Mouse (Mus musculus) layer of hippocampus, adult 2 months (tissue): ENCODE measurements around the gene Plppr2. TPM values are rescaled to one million over a fixed set of nuclear protein-coding genes. Genes with fewer than 3 reads are reported as not detected.
A peak's percentile ranks its signal among the peaks of the same experiment; 100 is the strongest.

Source experiments
- DNase-seq, 2 experiments: peaks; one replicate each; pipeline ENCODE4 v3.0.0; 2022; ENCODE audit warnings: low spot score in 2 of 2
- H3K27ac ChIP-seq: fragments of 200-600 bp; 2 replicates; pipeline ENCODE4 v1.8.1; 2022
- H3K4me3 ChIP-seq: fragments of 200-600 bp; 2 replicates; pipeline ENCODE4 v1.8.1; 2022; ENCODE audit warnings: mild to moderate bottlenecking
- CTCF ChIP-seq: fragments of 200-600 bp; conservative IDR thresholded peaks from 2 replicates; pipeline ENCODE4 v1.8.1; 2022; ENCODE audit warnings: antibody characterized with exemption, mild to moderate bottlenecking, moderate library complexity
- long read RNA-seq, 2 experiments: library from polyadenylated mRNA; stranded (forward); transcript quantifications; one replicate each; pipeline ENCODE4 v2.0.0; 2021; ENCODE audit warnings: borderline mapping rate in 2 of 2
- total RNA-seq, 2 experiments: library from RNA; stranded (reverse); gene quantifications; 2 replicates each; pipeline ENCODE4 v1.2.3; 2021

The Plppr2 gene
- total RNA-seq: 100 to 1,000 TPM; 297 to 300 TPM
- long read RNA-seq, experiment 1, transcript Plppr2-201 (10 exons, 2,626 nt): major isoform, 98 of 152 reads
- long read RNA-seq, experiment 1, partial matches to known transcripts: 52 of 152 reads
- long read RNA-seq, experiment 1, other reads (novel, unspliced or antisense): 1 of 152 reads
- long read RNA-seq, experiment 2, transcript Plppr2-201 (10 exons, 2,626 nt): major isoform, 139 of 198 reads
- long read RNA-seq, experiment 2, partial matches to known transcripts: 57 of 198 reads
- long read RNA-seq, experiment 2, other reads (novel, unspliced or antisense): 2 of 198 reads

DNA sequence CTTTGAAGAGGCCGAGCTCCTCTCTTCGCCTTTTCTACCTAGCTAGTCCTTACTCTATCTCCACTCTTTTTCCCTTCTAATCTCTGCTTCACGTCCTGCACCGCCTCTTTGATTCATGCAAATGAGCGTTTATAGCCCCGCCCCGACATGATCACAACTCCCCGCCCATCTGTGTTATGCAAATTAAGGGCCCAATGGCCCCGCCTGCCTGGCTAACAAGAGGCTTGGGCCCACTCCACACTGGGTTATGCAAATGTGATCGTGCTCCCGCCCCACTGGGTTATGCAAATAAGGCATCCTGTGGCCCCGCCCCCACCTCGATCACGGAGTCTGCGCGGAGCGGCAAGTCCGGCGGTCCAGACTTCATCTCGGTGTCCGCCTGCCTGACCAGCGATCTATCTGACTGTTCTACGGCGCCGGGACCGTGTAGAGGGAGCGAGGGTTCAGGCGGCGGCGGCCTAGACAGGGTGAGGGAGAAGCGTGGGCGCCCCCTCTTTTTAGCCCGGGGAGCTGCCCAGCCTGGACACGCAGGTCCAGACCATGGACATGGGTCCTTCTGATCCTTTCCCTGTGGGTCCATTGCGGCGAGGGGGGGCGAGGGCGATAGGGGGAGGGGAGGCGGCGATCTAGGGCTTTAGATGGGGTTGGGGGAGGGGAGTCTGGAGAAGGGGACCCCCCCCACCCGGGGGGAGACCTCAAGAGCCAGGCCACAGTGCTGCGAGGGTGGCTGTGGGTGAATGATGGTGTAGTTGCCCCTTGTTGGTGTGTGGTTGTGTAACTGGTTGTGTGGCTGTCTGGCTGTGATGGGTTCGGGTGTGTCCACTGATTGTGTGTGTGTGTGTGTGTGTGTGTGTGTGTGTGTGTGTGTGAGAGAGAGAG, at the start of gene Plppr2:
Plppr2 (plus strand) TSS at position 342 of the 879 bp plus-strand sequence.
- Histone ChIP-seq H3K4me3 (peak within 1 kb of the TSS; percentile 86), H3K27ac (peak within 1 kb of the TSS; percentile 97)
- peak; percentile 97 to 98 for DNase-seq
- TF ChIP-seq CTCF: no peak

DNA sequence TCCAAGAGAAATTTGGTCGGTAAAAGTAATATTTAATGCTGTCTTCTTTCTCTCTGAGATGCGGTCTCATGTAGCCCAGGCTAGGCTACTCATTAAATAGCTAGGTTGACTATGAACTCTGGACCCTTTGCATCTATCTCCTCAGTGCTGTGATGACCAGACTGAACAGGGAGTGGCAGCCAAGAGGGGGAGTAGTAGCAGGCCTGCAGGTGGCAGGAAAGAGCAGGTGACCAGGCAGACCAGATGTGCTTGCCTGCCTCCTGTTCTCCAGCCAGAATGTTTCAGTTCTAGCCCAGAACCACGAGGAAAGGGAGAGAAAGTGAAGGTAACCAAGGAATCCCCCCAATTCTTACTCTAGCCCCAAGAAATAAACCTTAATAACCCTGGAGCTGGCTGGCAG, 47.6 kb upstream of the Plppr2 start:
- no peak overlapping the region for H3K27ac ChIP-seq
- 0 out of 2 replicates have a peak, but pooled peaks have one; percentile 11 for TF ChIP-seq CTCF
- H3K4me3 ChIP-seq: no peak overlapping the region
- DNase-seq: no peak

DNA sequence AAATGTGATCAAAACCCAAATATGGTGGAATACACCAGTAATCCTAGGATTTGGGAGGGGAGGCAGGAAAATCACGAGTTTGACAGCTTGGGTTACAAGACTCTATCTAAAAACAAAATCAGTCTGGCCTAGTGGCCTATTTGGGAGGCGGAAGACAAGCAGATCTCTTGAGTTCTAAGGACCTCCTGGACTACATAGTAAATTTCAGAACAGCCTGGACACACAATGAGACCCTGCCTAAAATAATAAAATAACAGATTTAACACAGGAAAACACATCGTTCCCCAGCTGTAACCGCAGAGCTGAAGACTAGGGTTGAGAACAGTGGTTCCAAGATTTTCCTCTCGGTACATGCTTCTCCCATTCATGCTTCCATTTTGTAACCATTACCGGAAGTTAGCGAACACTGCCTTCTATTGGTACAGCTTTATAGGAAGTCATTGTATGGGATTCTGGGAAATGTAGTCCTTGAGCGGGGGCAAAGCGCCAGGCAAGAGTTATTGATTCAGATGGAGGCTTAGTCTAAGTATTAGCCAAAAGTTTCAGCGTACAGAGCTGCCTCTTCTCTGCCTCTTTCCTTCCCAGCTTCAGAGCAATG, 35.5 kb upstream of the Plppr2 start:
- TF ChIP-seq CTCF: peak; percentile 75
- H3K4me3 ChIP-seq: peak overlapping the region; percentile 51
- peak overlapping the region; percentile 83 for H3K27ac ChIP-seq
- peak; percentile 74 to 84 for DNase-seq

DNA sequence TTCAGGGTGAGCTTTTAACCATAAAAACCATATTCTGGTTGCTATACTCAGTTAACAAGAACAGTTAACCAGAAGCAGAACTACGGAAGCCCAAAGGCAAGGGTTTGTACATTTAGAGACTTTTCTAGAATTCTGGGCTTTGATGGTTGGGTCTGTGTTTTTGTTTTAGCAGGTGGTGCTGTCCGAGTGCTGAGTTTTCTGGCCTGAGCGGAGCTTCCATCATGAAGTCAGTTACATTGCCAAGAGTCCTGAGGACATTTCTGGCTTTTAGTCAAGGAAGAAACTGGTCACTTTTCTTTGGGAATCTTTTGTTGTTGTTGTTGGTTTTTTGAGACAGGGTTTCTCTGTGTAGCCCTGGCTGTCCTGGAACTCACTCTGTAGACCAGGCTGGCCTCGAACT, 32.8 kb upstream of the Plppr2 start:
- H3K27ac ChIP-seq: no peak overlapping the region
- H3K4me3 ChIP-seq: no peak overlapping the region
- no peak for TF ChIP-seq CTCF
- no peak for DNase-seq

DNA sequence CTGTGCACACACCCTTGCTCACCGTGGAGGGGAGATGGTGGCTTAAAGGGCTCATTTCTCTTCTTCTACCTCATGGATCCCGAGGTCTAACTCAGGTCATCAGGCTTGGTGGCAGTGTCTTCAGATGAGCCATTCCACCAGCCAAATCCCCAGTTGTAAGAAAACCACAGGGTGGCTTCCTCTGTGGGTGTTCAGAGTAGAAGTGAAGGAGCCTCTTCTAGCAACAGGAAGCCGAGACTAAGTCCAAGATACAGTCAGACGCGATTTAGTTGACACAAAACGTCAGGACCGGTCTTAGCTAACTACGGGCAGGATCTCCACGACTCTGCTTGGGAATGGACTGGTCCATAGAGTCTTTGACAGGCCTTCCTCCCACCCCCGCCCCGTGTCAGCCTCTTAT, 28.6 kb upstream of the Plppr2 start:
- TF ChIP-seq CTCF: no peak
- no peak for DNase-seq
- no peak overlapping the region for H3K4me3 ChIP-seq

DNA sequence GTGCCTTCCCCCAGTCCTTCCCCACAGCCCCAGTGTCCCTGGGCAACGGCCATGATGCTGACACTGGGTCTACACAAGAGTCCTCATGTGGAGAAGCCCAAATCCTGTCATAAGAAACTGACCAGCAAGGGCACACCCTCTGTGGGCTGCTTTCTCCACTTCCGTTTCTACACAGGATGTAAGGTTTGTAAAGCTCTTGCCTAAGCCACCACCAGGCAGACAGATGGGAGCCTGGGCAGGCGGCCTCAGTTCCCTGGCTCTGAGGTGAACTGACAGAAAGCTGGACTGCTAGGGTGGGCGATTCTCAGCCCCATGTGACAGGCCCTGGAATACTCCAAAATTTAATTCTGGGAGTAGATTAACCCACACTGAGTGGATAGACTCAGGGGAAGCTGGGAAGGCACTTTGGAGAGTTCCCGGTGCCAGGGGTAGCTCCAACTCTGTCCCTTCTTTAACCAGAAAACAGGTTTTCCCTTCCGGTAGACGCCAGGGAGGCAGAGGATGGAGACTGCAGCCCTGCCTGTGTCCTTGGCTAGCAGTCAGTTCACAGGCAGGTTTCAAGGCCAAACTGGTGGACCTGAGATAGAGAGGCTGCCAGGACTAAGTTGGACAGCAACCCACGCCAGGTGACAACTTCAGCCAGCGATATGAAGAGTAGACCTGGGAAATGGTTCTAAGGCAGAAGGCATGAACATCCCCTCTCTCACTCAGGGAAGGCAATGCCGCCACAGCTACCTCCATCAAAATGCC, 27.2 kb upstream of the Plppr2 start:
- Histone ChIP-seq H3K27ac (no peak overlapping the region), H3K4me3 (no peak overlapping the region)
- TF ChIP-seq CTCF: no peak
- no peak for DNase-seq

More for the DNA sequence above, 28.6 kb upstream of the Plppr2 start:
- no peak overlapping the region for H3K27ac ChIP-seq

DNA sequence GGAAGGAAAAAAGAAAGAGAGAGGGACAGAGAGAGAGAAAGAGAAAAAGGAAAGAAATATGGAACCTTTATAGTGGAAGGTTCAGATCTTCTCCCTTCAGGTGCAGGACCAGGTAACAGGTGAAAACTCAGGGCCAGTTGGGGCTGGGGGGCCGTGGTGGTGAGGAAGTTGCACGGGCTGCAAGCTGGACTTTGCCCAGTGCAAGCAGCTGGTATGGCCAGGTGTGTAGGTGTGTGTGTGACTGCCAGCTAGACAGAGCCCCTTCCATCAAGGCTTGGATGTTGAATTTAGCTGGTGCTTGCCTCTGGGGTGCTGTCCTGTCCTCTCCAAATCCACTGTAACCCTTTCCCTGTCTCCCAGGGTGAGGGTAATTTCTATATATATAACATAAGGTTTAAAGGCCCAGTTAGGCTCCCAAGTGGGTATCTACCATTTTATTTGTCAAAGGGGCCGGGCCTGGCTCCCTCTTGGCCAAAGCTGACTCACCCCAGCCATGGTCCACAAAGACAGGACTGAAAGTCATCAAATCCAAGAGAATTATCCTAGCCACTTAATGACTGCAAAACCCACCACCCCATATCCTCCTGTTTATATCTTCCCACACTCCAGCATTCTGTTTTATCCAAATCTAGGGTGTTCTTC, 19.9 kb upstream of the Plppr2 start:
- H3K27ac ChIP-seq: peak overlapping the region; percentile 94
- peak overlapping the region; percentile 80 for H3K4me3 ChIP-seq
- no peak for DNase-seq
- TF ChIP-seq CTCF: no peak

DNA sequence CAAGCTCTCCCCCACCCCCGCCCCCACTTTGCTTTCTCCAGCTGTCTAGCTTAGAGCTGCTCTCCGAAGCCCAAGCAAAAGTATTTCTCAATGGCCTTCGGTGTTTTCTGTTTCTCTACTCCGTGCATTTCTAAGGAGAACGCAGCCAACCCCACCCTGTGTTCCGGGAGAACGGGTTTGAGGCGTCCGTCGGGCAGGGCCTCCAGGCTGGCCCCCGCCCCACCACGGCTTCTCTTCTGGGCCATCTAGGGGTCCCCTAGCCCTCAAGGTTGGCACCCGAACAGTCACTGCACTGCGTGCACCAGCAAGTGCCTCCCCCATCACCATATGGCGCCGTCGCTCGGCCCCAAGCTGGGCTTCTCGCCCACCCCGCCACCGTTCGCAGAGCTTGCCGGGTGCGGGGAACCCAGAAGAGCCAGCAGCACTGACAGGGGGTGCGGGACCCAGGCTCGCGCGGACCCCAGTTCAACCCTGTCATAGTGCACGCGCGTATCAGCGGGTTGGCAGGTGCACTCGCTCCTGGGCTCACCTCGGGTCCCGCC, 19.3 kb upstream of the Plppr2 start:
- DNase-seq: peak; percentile 86 to 87
- no peak for TF ChIP-seq CTCF
- H3K4me3 ChIP-seq: peak overlapping the region; percentile 80
- peak overlapping the region; percentile 94 for H3K27ac ChIP-seq

DNA sequence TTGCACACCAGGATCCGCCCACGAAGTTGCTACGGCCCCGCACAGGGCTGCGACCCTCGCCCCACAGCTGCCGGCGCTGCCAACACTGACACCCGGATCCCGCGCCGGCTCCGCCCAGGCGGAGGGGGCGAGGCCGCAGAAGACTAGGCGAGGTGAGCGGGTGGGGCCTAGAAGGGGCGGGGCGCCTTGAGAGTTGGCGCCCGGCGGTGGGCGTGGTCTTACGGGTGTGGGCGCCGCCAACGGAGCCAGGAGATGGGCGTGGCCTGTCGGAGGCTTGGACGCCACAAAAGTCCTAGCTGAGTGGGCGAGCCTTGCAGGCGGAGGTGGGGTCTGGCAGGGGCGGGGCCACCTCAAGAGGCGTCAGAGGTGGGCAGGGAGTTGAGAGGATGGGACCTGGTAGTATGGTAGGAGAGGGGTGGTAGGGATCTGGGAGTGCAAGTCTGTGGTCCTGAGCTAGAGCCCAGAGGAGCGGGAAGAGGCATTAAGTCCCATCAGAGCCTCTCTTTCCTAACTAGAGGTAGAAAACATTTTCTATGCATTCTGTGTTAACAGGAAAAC, 18.7 kb upstream of the Plppr2 start, which contains the start of gene Rab3d:
Rab3d (minus strand) TSS at position 158 of the 558 bp plus-strand sequence.
- DNase-seq: peak; percentile 85 to 89
- TF ChIP-seq CTCF: no peak

DNA sequence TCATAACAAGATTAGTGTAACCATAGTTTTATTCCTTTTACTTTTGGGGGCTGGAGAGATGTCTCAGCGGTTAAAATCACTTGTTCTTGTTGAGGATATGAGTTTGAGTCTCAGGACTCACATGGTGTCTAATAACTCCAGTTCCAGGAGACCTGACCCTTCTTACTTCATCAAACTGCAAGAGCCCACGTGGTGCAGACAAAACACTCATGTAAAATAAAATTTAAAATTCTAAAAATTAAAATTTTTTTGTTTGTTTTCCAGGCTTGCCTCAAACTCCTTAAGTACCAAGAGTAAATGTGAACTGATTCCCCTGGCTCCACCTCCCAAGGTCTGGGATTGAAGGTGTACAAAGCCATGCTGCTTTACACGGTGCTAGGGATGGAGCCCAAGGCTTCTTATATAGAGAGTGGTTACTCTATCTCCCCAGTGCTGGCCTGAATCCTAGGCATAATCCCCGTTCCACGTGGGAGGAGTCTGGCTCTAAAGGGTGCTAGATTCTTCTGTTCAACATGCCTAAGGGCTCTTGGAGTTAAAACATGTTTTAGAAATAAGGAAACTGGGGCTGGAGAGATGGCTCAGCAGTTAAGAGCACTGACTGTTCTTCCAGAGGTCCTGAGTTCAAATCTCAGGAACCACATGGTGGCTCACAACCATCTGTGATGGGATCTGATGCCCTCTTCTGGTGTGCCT, 18.0 kb upstream of the Plppr2 start:
- peak overlapping the region; percentile 94 for H3K27ac ChIP-seq
- H3K4me3 ChIP-seq: peak overlapping the region; percentile 80
- peak; percentile 58 for TF ChIP-seq CTCF
- no peak for DNase-seq

More for the DNA sequence above, 18.7 kb upstream of the Plppr2 start, which contains the start of gene Rab3d:
- H3K27ac ChIP-seq: peak within 1 kb of the TSS; percentile 94
- peak within 1 kb of the TSS; percentile 80 for H3K4me3 ChIP-seq

DNA sequence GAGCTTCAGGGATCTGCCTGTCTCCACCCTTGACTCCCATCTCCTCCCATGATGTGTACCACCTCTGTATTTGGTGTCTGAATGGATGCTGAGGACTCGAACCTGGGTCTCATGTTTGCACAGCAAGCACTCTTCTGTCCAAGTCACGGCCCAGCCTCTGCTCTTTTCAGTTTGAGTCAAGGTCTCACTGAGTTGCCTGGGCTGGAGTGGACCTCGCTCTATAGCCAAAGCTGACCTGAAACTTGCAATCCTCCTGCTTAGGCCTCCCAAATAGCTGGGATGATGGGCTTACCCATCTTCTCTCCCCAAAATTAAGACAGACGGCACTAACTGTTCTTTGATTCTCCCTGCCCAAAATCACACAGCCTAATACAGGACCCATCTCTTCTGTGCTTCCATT, 13.8 kb upstream of the Plppr2 start:
- H3K4me3 ChIP-seq: no peak overlapping the region
- no peak for TF ChIP-seq CTCF
- H3K27ac ChIP-seq: no peak overlapping the region
- no peak for DNase-seq
